Mouse (Mus musculus): ENCODE data around the gene Ugcg.

GRCm38 (mm10) chr4:59241096-59241495, 52.0 kb downstream of the Ugcg start:
- no peak for TF ChIP-seq CTCF (IDR thresholded peaks at IDR 0.05; ENCODE audit: extremely low read depth, insufficient read depth, insufficient read length, insufficient replicate concordance)
- TF ChIP-seq POLR2A (IDR thresholded peaks at IDR 0.05; ENCODE audit: low read depth, low read length) = no peak
